ENCODE assay signal across 37 mouse cellular contexts in genomic region chr2:131868983-131869382, GRCm38 (mm10). TPM values are rescaled to one million over a fixed set of nuclear protein-coding genes. Genes with fewer than 3 reads are reported as not detected.
"Had no signal": no experiment of that assay in that cellular context is flagged by ENCODE, and none has a peak within 500 bp of the region (broad histone marks: within the 10 kb centered on the region; RNA-seq: fewer than 3 reads in every experiment).

No protein-coding gene starts in this region.

- H3K9ac ChIP-seq: limb, embryonic 12.5 days; limb, embryonic 13.5 days; limb, embryonic 15.5 days; liver, embryonic 12.5 days; liver, embryonic 13.5 days; liver, embryonic 14.5 days; liver, embryonic 15.5 days; liver, postnatal 0 days; lung, embryonic 14.5 days; lung, embryonic 15.5 days; midbrain, embryonic 12.5 days; midbrain, embryonic 13.5 days; midbrain, embryonic 15.5 days had no signal

- H3K4me1 ChIP-seq: limb, embryonic 10.5 days; limb, embryonic 12.5 days; limb, embryonic 15.5 days; lung, embryonic 15.5 days; midbrain, embryonic 13.5 days; midbrain, embryonic 15.5 days had no signal

- DNase-seq: left cerebral cortex, postnatal 4 days; liver; liver, embryonic 13.5 days; liver, postnatal 0 days; lung, adult 18-20 months; lung, adult 2 months; lung, embryonic 14.5 days; lung, postnatal 10 days; lung, postnatal 14 days; lung, postnatal 36 days; lung, postnatal 4 days; midbrain, embryonic 14.5 days had no signal

- H3K4me3 ChIP-seq: limb, embryonic 10.5 days; limb, embryonic 12.5 days; limb, embryonic 13.5 days; limb, embryonic 15.5 days; liver, embryonic 12.5 days; liver, embryonic 13.5 days; liver, embryonic 15.5 days; lung, embryonic 15.5 days; megakaryocyte, embryonic 14.5 days; midbrain, embryonic 10.5 days; midbrain, embryonic 12.5 days; midbrain, embryonic 13.5 days; midbrain, embryonic 15.5 days; myocyte had no signal

- H3K27me3 ChIP-seq: limb, embryonic 12.5 days; limb, embryonic 13.5 days; limb, embryonic 15.5 days; liver, embryonic 13.5 days; lung, embryonic 15.5 days; midbrain, embryonic 12.5 days; midbrain, embryonic 13.5 days; midbrain, embryonic 15.5 days had no signal

- ATAC-seq: liver, embryonic 12.5 days; liver, postnatal 0 days; lung, postnatal 0 days; midbrain, embryonic 13.5 days; midbrain, embryonic 15.5 days; midbrain, embryonic 16.5 days had no signal

- H3K9me3 ChIP-seq: limb, embryonic 10.5 days; limb, embryonic 12.5 days; limb, embryonic 15.5 days; liver, embryonic 12.5 days; liver, embryonic 13.5 days; liver, embryonic 15.5 days; lung, embryonic 15.5 days; midbrain, embryonic 10.5 days; midbrain, embryonic 12.5 days; midbrain, embryonic 13.5 days; midbrain, embryonic 15.5 days had no signal

- H3K4me2 ChIP-seq: limb, embryonic 12.5 days; limb, embryonic 13.5 days; limb, embryonic 15.5 days; liver, embryonic 11.5 days; liver, embryonic 12.5 days; liver, embryonic 13.5 days; liver, embryonic 15.5 days; lung, embryonic 14.5 days; lung, embryonic 15.5 days; midbrain, embryonic 11.5 days; midbrain, embryonic 12.5 days; midbrain, embryonic 13.5 days; midbrain, embryonic 15.5 days had no signal

- H3K27ac ChIP-seq: limb, embryonic 10.5 days; limb, embryonic 12.5 days; limb, embryonic 13.5 days; limb, embryonic 15.5 days; liver, embryonic 12.5 days; liver, embryonic 13.5 days; liver, embryonic 14.5 days; liver, embryonic 15.5 days; lung, embryonic 15.5 days; macrophage; midbrain, embryonic 10.5 days; midbrain, embryonic 12.5 days; midbrain, embryonic 13.5 days; midbrain, embryonic 15.5 days had no signal

- H3K36me3 ChIP-seq: limb, embryonic 10.5 days; limb, embryonic 12.5 days; limb, embryonic 13.5 days; limb, embryonic 15.5 days; liver, embryonic 12.5 days; liver, embryonic 13.5 days; liver, embryonic 15.5 days; lung, embryonic 15.5 days; midbrain, embryonic 10.5 days; midbrain, embryonic 12.5 days; midbrain, embryonic 13.5 days; midbrain, embryonic 15.5 days had no signal

RNA-seq across cellular contexts. Expression of gene Erv3, which starts 9.4 kb away (rescaled TPM):
- polyA plus RNA-seq: limb, embryonic 10.5 days; limb, embryonic 11.5 days; limb, embryonic 12.5 days; limb, embryonic 13.5 days; limb, embryonic 15.5 days; liver, adult 2 months; liver, embryonic 11.5 days; liver, embryonic 12.5 days; liver, embryonic 13.5 days; liver, embryonic 15.5 days; liver, embryonic 16.5 days; liver, postnatal 0 days; lung, adult 2 months; lung, embryonic 14.5 days; lung, embryonic 15.5 days; lung, embryonic 16.5 days; lung, postnatal 0 days; macrophage; midbrain, embryonic 10.5 days; midbrain, embryonic 11.5 days; midbrain, embryonic 12.5 days; midbrain, embryonic 13.5 days; midbrain, embryonic 14.5 days; midbrain, embryonic 15.5 days; midbrain, embryonic 16.5 days; midbrain, postnatal 0 days had no signal

RNA-seq across cellular contexts. Expression of gene Prn, which starts 40.8 kb away (rescaled TPM):
- polyA plus RNA-seq: limb, embryonic 10.5 days; limb, embryonic 11.5 days; limb, embryonic 12.5 days; limb, embryonic 13.5 days; limb, embryonic 14.5 days; limb, embryonic 15.5 days; liver, adult 2 months; liver, embryonic 11.5 days; liver, embryonic 12.5 days; liver, embryonic 13.5 days; liver, embryonic 14.5 days; liver, embryonic 15.5 days; liver, embryonic 16.5 days; liver, postnatal 0 days; lung, adult 2 months; lung, embryonic 14.5 days; lung, embryonic 15.5 days; lung, embryonic 16.5 days; lung, postnatal 0 days; macrophage; midbrain, embryonic 10.5 days; midbrain, embryonic 11.5 days; midbrain, embryonic 12.5 days; midbrain, embryonic 13.5 days; midbrain, embryonic 14.5 days; midbrain, embryonic 15.5 days; midbrain, embryonic 16.5 days; midbrain, postnatal 0 days had no signal
